Mouse (Mus musculus) lung, adult 2 months (tissue): Measurements from ENCODE around the gene Akap11. TPM values are rescaled to one million over a fixed set of nuclear protein-coding genes. Genes with fewer than 3 reads are reported as not detected.

ENCODE experiments used
- DNase-seq: peaks from one replicate; pipeline ENCODE4 v3.0.0; 2022
- H3K4me1 ChIP-seq: fragments of 200-500 bp; 2 replicates; pipeline ENCODE4 v1.6.1; 2011; ENCODE audit warnings: low read length; ENCODE audit not compliant: control insufficient read depth, insufficient read depth
- H3K4me3 ChIP-seq: fragments of 200-500 bp; replicated peaks from 2 replicates; pipeline ENCODE3; 2011; ENCODE audit warnings: low read depth, mild to moderate bottlenecking, control low read depth, low read length; ENCODE audit errors: extremely low read depth
- CTCF ChIP-seq: fragments of 200-500 bp; IDR thresholded peaks from 2 replicates; pipeline ENCODE4 v1.5.1; 2011; ENCODE audit warnings: mild to moderate bottlenecking, low read length, control low read depth; ENCODE audit not compliant: insufficient read depth
- POLR2A ChIP-seq: fragments of 200-500 bp; IDR thresholded peaks from 2 replicates; pipeline ENCODE4 v1.6.1; 2011; ENCODE audit warnings: low read depth, mild to moderate bottlenecking, control low read depth, low read length, borderline replicate concordance; ENCODE audit errors: extremely low read depth
- WGBS: fragments of 180-500 bp; shearing (Covaris S2); methylation state at CpG from one replicate; pipeline ENCODE4 v1.1.7; 2018; 5-methylcytosine and 5-hydroxymethylcytosine counted together
- polyA plus RNA-seq: library from polyadenylated mRNA; depleted of rRNA; stranded (reverse); fragments of >200 nt; gene quantifications from 2 replicates; pipeline ENCODE4 v1.2.3, GENCODE M21; 2012; rRNA removed

Akap11 gene
- polyA plus RNA-seq, 1 experiment = 10.2 TPM

GRCm38 (mm10) chr14:78458705-78459104 lies 77.9 kb downstream of the Akap11 start:
- WGBS = 71% methylated on average over 5 of the region's 5 CpGs
- TF ChIP-seq CTCF = no peak
- no peak for TF ChIP-seq POLR2A
- DNase-seq = no peak
- no peaks in the 10 kb centered on the region for H3K4me1 ChIP-seq
- H3K4me3 ChIP-seq = no peak overlapping the region

GRCm38 (mm10) chr14:78454970-78455369 lies 81.6 kb downstream of the Akap11 start:
- Histone ChIP-seq H3K4me1 (no peaks in the 10 kb centered on the region), H3K4me3 (no peak overlapping the region)
- 90% methylated on average over 5 of the region's 5 CpGs for WGBS
- no peak for DNase-seq
- TF ChIP-seq POLR2A (no peak), CTCF (no peak)

- no peaks in the 10 kb centered on the region for H3K4me1 ChIP-seq
- no peak for TF ChIP-seq CTCF
- TF ChIP-seq POLR2A = no peak
- WGBS = 73% methylated on average over 11 of the region's 11 CpGs
- no peak for DNase-seq
- H3K4me3 ChIP-seq = no peak overlapping the region
Measured at GRCm38 (mm10) chr14:78448807-78449406, 87.7 kb downstream of the Akap11 start.

- Histone ChIP-seq H3K4me1 (no peaks in the 10 kb centered on the region), H3K4me3 (no peak overlapping the region)
- TF ChIP-seq POLR2A = no peak
- no peak for TF ChIP-seq CTCF
- 86% methylated on average over 12 of the region's 12 CpGs for WGBS
- no peak for DNase-seq
Measured at GRCm38 (mm10) chr14:78448017-78448416, 88.6 kb downstream of the Akap11 start.

- TF ChIP-seq POLR2A = no peak
- TF ChIP-seq CTCF = no peak
- WGBS = 68% methylated on average over 3 of the region's 3 CpGs
Measured at GRCm38 (mm10) chr14:78447542-78447941, 89.1 kb downstream of the Akap11 start.

More at GRCm38 (mm10) chr14:78447542-78447941, 89.1 kb downstream of the Akap11 start:
- DNase-seq = no peak
- Histone ChIP-seq H3K4me1 (no peaks in the 10 kb centered on the region), H3K4me3 (no peak overlapping the region)

Other genes starting within 250 kb of the Akap11 start
- 0.08 and 0.09 TPM in 2 replicates for gene Tnfsf11, start 228.8 kb downstream of the Akap11 start, polyA plus RNA-seq
- 3.7 and 6.2 TPM in 2 replicates for gene Dgkh, start 196.0 kb upstream of the Akap11 start, polyA plus RNA-seq